Mouse (Mus musculus): ENCODE data around the gene Stard7. TPM values are rescaled to one million over a fixed set of nuclear protein-coding genes. Genes with fewer than 3 reads are reported as not detected.
A peak's percentile ranks its signal among the peaks of the same experiment; 100 is the strongest.

Stard7 gene
- total RNA-seq, 2 experiments from 2014 or later, result 104 to 112 TPM

GRCm38 (mm10) chr2:127319071-127319470 lies 49.1 kb downstream of the Stard7 start:
- no peak for DNase-seq

DNA sequence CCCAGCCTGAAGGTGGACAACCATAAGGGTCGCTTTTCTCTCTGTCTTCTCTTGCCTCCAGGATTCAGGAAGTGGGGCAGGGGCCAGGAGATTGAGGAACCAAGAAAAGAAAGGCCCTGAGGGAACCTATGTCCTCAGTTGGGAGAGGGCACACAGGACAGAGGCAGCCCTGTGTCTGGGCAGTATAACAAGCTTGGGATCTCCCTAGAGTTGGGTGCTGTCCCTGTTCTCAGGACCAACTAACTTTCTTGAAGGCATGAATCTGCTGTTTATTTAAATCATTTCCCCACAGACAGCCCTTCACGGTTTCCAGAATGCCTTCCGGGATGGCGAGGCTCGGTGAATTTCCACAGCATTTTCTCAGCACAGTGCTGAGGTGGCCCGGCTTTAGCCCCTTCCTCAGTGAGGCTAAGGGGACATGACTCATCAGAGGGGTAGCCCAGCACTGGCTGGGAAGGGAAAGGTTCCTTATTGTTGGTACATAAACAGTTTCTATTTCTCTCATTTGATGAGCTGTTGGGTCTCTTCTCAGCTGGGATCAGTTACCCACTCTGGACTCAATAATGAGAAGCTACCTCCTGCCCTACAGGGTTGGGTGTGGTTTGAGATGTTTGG lies 52.8 kb downstream of the Stard7 start:
- DNase-seq, result no peak

GRCm38 (mm10) chr2:127323667-127324066 lies 53.6 kb downstream of the Stard7 start:
- DNase-seq, result no peak

DNA sequence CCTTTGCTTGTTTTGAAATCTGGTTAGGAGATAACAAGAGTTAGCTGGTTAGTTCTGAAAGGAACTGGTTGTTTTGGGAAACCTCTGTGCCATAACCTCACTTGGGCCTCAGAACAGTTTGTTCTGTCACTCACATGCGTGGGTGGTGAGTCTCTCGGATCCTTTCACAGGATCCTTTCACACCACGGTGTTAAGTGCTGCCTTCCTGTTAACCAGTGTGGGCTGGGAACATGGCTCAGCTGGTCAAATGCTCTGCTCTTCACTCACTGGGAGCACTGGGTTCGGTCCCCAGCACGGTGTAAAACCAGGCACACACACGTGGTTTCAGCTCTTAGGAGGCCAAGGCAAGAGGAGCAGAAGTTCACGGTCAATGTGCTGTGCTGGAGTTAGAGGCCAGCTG lies 54.4 kb downstream of the Stard7 start:
- no peak for DNase-seq

DNA sequence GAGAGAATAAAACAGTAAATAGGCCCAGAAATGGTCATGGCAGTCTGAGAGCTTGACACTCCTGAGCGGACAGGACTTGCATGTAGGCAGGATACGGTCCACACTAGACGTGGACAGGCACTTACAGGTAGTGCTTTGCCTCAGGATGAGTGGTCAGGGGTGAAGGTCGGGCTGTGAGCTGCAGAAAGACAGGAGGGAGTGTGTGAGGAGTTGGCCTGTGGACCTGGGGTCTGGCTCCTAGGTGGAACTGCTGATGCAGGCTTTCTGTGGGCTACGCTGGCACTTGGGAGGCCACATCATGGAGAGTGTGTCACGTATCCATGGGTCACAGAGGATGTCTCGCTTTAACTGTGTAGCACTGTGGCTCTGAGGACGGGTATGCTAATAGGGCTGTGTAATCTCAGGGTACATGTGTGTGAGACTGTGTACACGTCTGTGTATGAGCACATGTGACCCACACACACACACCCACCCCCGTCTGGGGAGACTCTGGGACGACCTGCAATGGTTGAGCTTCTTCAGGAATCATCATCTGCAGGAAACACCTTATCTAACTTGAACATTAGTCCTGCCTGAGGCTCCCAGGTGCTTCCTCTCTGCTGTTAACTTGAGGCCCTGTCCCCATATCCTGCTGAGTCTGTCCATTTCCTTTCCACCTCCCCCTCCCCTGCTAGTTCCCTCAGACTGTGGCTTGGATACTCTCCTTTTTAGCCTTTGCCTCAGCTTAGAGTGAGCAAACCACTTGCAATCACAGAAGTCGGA lies 58.3 kb downstream of the Stard7 start:
- no peak for DNase-seq

GRCm38 (mm10) chr2:127332807-127333570 lies 63.0 kb downstream of the Stard7 start:
- peak; percentile 21 for DNase-seq

DNA sequence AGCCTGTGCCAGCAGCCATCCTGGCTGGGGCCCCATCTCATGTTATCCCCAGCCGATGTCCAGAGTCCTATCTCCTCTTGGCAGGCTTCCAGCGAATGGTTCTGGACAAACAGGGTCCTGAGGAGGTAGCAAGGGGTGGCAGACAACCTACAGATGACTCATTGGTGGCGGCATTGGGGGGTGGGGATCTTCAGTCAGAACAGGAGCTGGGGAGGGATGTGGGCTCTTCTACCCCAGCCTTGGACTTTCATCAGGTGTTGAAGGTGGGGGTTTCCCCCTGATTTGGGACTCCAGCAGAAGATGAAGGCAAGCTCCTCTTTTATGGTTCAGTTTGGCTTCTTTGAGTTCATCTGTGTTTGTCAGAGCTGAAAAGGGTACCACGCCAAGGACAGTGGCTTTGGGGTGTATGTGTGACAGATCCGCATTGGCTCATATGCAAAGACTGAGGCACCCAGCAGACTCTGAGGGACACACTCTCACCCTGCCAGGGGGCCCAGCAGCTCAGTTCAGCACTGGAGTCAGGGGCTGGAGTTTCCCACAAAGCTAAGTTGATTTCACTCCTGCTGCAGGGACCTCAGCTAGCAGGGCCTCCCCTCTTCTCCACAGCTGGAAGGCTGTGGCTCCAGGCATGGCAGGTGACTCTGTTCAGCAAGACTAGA lies 64.1 kb downstream of the Stard7 start:
- DNase-seq, result no peak

DNA sequence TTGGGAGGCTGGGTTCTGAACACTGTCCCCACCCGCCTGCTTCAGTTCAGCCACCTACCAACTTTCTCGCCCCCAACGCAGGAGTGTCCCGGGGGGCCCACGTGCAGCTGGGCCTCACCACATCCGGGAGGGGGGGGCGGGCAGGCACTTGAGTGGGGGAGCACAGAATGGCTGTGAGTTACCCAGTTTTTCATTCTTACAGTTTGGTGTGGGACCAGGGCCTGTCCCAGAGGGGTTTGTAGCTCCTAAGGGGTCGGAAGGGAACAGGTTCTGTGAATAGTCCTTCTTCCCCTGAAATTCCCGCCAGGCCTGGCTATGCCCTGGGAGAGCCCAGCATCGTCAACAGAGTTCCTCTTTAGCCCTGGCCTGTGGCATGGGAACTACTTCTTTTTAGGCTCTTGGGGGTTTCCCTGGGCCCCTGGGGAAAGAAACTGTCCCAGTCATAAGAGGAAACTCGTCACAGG lies 65.1 kb downstream of the Stard7 start:
- peak in 1 of 2 experiments; percentile 23 for DNase-seq

DNA sequence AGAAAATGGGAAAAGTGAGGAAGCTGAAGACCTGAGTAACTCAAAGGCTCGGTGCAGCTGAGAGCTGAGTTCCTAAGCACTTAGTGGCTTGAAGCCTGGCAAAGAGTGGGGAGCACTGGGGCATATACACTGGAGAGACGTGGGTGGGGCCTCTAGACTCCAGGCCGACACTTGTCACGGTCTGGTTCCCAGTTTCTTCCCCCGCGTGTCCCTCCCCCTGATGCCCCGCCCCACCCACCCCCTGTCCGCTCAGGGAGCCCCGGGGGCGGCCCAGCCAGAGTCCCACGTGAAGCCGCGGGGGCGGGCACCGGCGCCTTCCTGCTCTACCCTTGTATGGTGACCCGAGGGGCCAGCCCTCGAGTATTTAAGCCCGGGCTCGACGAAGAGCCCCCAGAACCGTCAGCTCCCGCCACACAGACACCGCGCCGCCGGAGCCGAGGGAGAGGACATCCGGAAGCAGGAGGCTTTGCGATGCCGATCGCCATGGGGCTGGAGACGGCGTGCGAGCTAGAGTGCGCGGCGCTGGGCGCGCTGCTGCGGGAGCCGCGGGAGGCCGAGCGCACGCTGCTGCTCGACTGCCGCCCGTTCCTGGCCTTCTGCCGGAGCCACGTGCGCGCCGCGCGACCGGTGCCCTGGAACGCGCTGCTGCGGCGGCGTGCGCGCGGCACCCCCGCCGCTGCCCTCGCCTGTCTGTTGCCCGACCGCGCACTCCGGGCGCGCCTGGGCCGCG lies 65.9 kb downstream of the Stard7 start, which contains the start of gene Dusp2:
Gene Dusp2, plus strand, starts transcription at position 393 of the 730 bp plus-strand sequence.
- peak; percentile 82 to 86 for DNase-seq

DNA sequence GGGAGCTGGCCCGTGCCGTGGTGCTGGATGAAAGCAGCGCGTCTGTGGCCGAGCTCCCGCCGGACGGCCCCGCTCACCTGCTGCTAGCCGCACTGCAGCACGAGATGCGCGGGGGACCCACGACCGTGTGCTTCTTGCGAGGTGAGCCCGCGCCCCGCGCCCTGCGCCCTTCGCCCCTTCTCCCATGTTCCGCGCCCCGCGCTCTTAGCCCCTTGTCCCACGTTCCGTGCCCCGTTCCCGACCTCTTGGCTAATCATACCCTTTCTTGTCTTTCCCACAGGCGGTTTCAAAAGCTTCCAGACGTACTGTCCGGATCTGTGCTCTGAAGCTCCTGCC lies 66.4 kb downstream of the Stard7 start:
- no peak for DNase-seq

GRCm38 (mm10) chr2:127336885-127337284 lies 66.9 kb downstream of the Stard7 start:
- DNase-seq, result no peak

- DNase-seq, result no peak
Observed at GRCm38 (mm10) chr2:127337531-127337930, 67.5 kb downstream of the Stard7 start.

GRCm38 (mm10) chr2:127338012-127338411 lies 68.0 kb downstream of the Stard7 start:
- no peak for DNase-seq

DNA sequence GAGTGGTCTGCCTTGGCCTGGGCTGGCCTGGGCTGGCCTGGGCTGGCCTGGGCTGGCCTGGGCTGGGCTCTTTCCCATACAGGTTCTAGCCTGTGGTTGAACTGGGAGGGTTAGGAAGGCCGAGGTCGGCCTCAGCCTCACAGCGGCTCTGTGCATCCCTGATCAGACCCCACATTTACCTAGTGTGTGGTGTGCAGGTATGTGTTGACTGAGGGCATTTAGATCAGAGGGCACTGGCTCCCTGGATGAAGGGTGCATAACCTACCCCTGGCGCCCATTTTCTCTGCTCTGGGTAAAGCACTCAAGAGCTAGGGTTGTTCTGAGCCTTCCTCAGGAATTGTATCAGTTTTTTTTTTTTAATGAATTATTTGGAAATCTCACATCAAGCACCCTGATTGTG lies 68.4 kb downstream of the Stard7 start, which contains the start of gene Astl:
Gene Astl, plus strand, starts transcription at position 224 of the 400 bp plus-strand sequence.
- DNase-seq, result no peak

- DNase-seq, result no peak
Observed at GRCm38 (mm10) chr2:127338833-127339232, 68.8 kb downstream of the Stard7 start.

GRCm38 (mm10) chr2:127339262-127339661 lies 69.2 kb downstream of the Stard7 start:
- no peak for DNase-seq

- peak; percentile 64 to 77 for DNase-seq
Observed at GRCm38 (mm10) chr2:127341159-127341558, 71.1 kb downstream of the Stard7 start.

GRCm38 (mm10) chr2:127346334-127346733 lies 76.3 kb downstream of the Stard7 start:
- peak in 1 of 2 experiments; percentile 27 for DNase-seq

GRCm38 (mm10) chr2:127347147-127347985 lies 77.3 kb downstream of the Stard7 start:
- DNase-seq, result no peak

All from adrenal gland, postnatal 36 days (tissue).